Mouse (Mus musculus) intestine, embryonic 16.5 days (tissue): Measurements from ENCODE around the gene Mmp25. TPM values are rescaled to one million over a fixed set of nuclear protein-coding genes. Genes with fewer than 3 reads are reported as not detected.

Experiments
- ATAC-seq: fragments of 200-750 bp; cut with Nextera tagmentation; 2 replicates; pipeline ENCODE4 v1.8.0; 2017; ENCODE audit warnings: moderate TSS enrichment, moderate library complexity
- H3K27ac ChIP-seq: fragments of 300-500 bp; sonication (generic); 2 replicates; pipeline ENCODE4 v1.5.1; 2014; ENCODE audit warnings: mild to moderate bottlenecking, low read length
- H3K27me3 ChIP-seq: fragments of 300-500 bp; sonication (generic); replicated peaks from 2 replicates; pipeline ENCODE4 v1.6.1; 2014; ENCODE audit warnings: low read length, control low read depth, mixed read lengths; ENCODE audit not compliant: control insufficient read depth, insufficient read depth
- H3K36me3 ChIP-seq: fragments of 300-500 bp; sonication (generic); 2 replicates; pipeline ENCODE4 v1.6.1; 2014; ENCODE audit warnings: low read length, control low read depth; ENCODE audit not compliant: control insufficient read depth, insufficient read depth
- H3K4me1 ChIP-seq: fragments of 300-500 bp; sonication (generic); 2 replicates; pipeline ENCODE4 v1.6.1; 2014; ENCODE audit warnings: low read length, control low read depth, mixed read lengths; ENCODE audit not compliant: control insufficient read depth, insufficient read depth
- H3K4me2 ChIP-seq: fragments of 300-500 bp; sonication (generic); 2 replicates; pipeline ENCODE4 v1.6.1; 2014; ENCODE audit warnings: low read depth, low read length, control low read depth
- H3K4me3 ChIP-seq: fragments of 300-500 bp; sonication (generic); 2 replicates; pipeline ENCODE4 v1.5.1; 2014; ENCODE audit warnings: mild to moderate bottlenecking, low read length
- H3K9ac ChIP-seq: fragments of 300-500 bp; sonication (generic); 2 replicates; pipeline ENCODE4 v1.6.1; 2014; ENCODE audit warnings: low read depth, low read length
- H3K9me3 ChIP-seq: fragments of 300-500 bp; sonication (generic); 2 replicates; pipeline ENCODE4 v1.6.1; 2016; ENCODE audit warnings: low read length, control low read depth; ENCODE audit not compliant: control insufficient read depth
- WGBS: fragments of 180-500 bp; shearing (Covaris S2); extraction: QIAGEN DNeasy Blood & Tissue Kit; methylation state at CpG from one replicate; pipeline ENCODE4 v1.1.7; 2014; 5-methylcytosine and 5-hydroxymethylcytosine counted together
- polyA plus RNA-seq: library from polyadenylated mRNA; unstranded; fragments of >200 nt; fragmentation: Nextera tagmentation; extraction: Ambion mirVana; gene quantifications from 2 replicates; pipeline ENCODE4 v1.2.1, GENCODE M21; 2015

The Mmp25 gene
- polyA plus RNA-seq, 1 experiment from 2014 or later: 0.70 TPM

- WGBS: 62% methylated on average over 6 of the region's 6 CpGs
- Histone ChIP-seq H3K27me3 (no peaks in the 10 kb centered on the region; the same call in 1 of the 2 replicates), H3K9ac (no peak overlapping the region), H3K4me3 (no peak overlapping the region), H3K4me2 (no peak overlapping the region), H3K27ac (no peak overlapping the region), H3K36me3 (no peaks in the 10 kb centered on the region), H3K4me1 (no peaks in the 10 kb centered on the region), H3K9me3 (no peaks in the 10 kb centered on the region)
- ATAC-seq: no peak
These were observed 8.9 kb upstream of the Mmp25 start for GRCm38 (mm10) chr17:23654001-23654400.

DNA sequence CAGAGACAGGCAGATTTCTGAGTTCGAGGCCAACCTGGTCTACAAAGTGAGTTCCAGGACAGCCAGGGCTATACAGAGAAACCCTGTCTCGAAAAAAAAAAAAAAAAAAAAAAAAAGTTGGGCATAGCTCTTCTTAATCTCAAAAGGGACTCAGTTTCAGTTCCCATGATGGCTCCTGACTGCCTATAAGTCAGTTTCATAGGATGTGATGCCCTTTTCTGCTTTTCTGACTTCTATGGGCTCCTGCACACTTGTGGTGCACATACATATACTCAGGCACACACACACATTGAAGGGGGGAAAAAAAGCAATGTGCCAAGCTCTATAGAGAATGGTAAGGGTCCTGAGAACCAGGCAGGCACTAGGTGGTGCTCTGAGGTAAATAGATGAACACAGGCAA lies 8.2 kb upstream of the Mmp25 start:
- no peaks in the 10 kb centered on the region for H3K9me3 ChIP-seq

DNA sequence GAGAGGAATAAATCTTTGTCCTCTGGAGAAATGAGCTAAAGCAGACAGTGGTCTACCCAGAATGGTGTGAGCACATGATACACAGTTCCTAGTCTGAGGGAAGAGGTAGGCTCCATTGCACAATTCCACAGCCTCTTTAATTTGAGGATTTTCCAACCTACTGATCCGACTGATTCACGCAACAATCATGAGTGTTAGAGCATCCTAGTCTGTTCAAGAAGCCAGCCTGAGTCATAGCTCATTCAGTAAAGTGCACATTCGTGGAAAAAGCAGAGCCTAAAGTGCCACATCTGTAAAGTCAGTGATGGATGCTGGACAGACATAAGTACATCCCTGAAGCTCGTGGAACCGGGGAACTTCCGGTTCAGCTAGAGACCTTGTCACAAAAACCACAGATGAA lies 6.3 kb upstream of the Mmp25 start:
- H3K4me2 ChIP-seq: no peak overlapping the region
- no peaks in the 10 kb centered on the region for H3K9me3 ChIP-seq
- WGBS: 80% methylated on average over 6 of the region's 6 CpGs
- no peak overlapping the region for H3K27ac ChIP-seq
- H3K4me3 ChIP-seq: no peak overlapping the region
- no peaks in the 10 kb centered on the region for H3K27me3 ChIP-seq
- no peak overlapping the region for H3K9ac ChIP-seq
- no peak for ATAC-seq
- H3K36me3 ChIP-seq: no peaks in the 10 kb centered on the region
- H3K4me1 ChIP-seq: no peaks in the 10 kb centered on the region

More for the DNA sequence above, 8.2 kb upstream of the Mmp25 start:
- no peak overlapping the region for H3K4me3 ChIP-seq
- H3K4me2 ChIP-seq: no peak overlapping the region
- WGBS: 79% methylated on average over 2 of the region's 2 CpGs
- H3K9ac ChIP-seq: no peak overlapping the region
- H3K27me3 ChIP-seq: no peaks in the 10 kb centered on the region; the same call in 1 of the 2 replicates
- no peak for ATAC-seq
- H3K4me1 ChIP-seq: no peaks in the 10 kb centered on the region
- no peak overlapping the region for H3K27ac ChIP-seq
- H3K36me3 ChIP-seq: no peaks in the 10 kb centered on the region

DNA sequence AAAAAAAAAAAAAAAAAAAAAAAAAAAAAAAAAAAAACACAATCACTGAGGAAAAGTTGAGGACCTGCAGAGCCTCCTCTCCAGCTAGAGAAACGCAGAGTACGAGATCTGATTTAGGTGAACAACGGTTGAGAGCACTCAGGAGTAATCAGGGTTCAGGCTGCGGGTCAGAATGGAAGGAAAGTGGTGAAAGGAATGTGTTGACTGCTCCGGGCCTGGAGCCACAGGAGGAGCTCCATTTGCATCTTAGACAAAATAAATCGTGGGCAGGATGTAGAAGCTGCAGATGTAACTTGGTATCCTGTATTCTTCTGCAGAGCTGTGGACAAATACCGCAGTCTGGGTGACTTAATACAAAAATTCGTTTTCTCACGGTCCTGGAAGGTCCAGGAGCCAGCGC lies 817 bp upstream of the Mmp25 start:
- ATAC-seq: no peak
- H3K9ac ChIP-seq: no peak overlapping the region
- peaks cover 2% of the 10 kb centered on the region; the same call in 1 of the 2 replicates for H3K4me1 ChIP-seq
- WGBS: 44% methylated on average over 10 of the region's 10 CpGs
- H3K27me3 ChIP-seq: peaks cover 18% of the 10 kb centered on the region
- H3K4me3 ChIP-seq: no peak overlapping the region
- no peak overlapping the region for H3K27ac ChIP-seq
- H3K36me3 ChIP-seq: no peaks in the 10 kb centered on the region
- no peaks in the 10 kb centered on the region for H3K9me3 ChIP-seq
- no peak overlapping the region for H3K4me2 ChIP-seq

DNA sequence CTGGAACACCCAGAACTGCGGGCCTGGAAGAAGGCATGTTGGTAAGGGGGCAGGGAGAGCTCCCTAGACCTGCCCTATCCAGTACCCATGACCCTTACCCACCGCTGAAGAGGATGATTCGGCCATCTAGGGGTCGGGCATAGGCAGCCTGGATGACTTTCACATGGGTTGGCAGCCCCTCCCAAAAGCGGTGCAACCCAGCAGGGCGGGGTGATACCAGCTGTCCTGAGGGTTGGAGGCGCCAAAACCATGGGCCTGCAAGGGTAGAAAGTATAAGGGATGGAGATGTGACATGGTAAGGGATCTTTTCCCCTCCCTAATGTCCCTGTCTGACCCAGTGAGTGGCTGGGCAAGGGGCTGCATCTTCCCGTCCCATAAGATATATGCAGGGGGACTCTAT lies 13.8 kb downstream of the Mmp25 start:
- Histone ChIP-seq H3K9ac (no peak overlapping the region), H3K4me1 (peaks cover 4% of the 10 kb centered on the region), H3K27ac (no peak overlapping the region), H3K9me3 (no peaks in the 10 kb centered on the region), H3K36me3 (no peaks in the 10 kb centered on the region), H3K4me2 (no peak overlapping the region), H3K4me3 (no peak overlapping the region), H3K27me3 (no peaks in the 10 kb centered on the region)
- WGBS: 81% methylated on average over 8 of the region's 8 CpGs
- ATAC-seq: no peak

DNA sequence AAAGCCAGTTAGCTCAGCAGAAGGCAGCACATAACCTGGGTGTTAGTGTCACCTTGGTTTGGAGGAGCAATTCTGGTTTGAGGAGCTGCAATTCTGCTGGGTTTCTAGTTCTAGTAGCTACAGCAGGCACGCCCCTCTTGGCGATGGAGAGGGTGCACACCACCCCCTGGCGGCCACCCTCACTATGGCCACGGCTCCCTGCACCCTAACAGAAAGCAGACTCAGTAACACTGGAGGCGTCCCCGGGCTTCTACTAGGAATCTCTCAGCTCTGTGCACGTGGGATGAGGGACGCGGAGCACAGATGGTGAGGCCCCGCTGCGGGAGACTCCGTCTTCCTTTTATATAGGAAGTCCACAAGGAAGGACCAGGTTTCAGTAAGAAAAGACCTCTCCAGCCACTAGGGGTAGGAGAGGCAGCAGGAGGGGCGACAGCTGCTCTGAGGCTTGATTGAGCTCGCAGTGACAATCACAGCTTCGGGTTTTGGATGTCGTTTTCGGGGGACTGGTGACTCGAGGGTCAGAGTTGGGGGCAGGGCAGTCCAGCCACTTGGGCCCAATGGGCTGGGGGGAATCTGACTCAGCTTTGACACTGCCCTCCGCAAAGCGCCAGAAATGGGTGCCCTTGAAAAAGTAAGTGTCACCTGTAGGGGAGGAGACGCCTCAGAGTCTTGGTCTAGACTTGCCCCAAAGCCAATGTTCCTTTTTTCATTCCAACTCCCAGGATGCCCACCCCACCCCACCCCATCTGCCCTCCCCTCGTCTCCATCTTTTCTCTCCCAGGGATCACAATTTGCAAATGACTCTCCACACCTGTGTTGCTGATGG lies 14.7 kb downstream of the Mmp25 start:
- peak overlapping the region; percentile 48; the same call in 1 of the 2 replicates for H3K9ac ChIP-seq
- peak; percentile 93 for ATAC-seq
- H3K4me3 ChIP-seq: peak overlapping the region; percentile 26
- WGBS: 16% methylated on average over 21 of the region's 22 CpGs
- peaks cover 4% of the 10 kb centered on the region for H3K4me1 ChIP-seq
- no peaks in the 10 kb centered on the region for H3K36me3 ChIP-seq
- no peak overlapping the region for H3K27ac ChIP-seq
- peak overlapping the region; percentile 58 for H3K4me2 ChIP-seq
- H3K9me3 ChIP-seq: no peaks in the 10 kb centered on the region
- no peaks in the 10 kb centered on the region for H3K27me3 ChIP-seq

DNA sequence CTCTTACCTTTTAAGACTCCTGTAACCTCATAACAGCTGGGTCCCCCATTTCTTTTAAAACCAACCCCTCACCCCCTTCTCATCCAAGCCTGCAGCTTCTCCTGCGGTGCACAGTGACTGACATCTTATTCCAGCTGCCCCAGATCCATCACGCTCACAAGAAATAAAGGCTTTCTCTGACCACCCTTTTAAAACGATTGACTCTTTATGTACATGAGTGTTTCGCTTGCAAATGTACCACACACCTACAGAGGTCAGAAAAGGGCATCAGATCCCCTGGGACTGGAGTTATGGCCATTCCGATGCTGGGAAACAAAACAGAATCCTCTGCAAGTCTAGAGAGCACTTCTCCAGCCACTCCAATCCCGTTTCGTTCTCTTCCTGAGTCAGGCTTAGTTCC lies 17.3 kb downstream of the Mmp25 start:
- no peak overlapping the region for H3K4me3 ChIP-seq
- H3K9me3 ChIP-seq: no peaks in the 10 kb centered on the region
- H3K36me3 ChIP-seq: no peaks in the 10 kb centered on the region
- ATAC-seq: no peak
- no peaks in the 10 kb centered on the region for H3K27me3 ChIP-seq
- peaks cover 4% of the 10 kb centered on the region for H3K4me1 ChIP-seq
- 43% methylated on average over 7 of the region's 7 CpGs for WGBS
- H3K9ac ChIP-seq: no peak overlapping the region
- H3K4me2 ChIP-seq: no peak overlapping the region
- no peak overlapping the region for H3K27ac ChIP-seq

DNA sequence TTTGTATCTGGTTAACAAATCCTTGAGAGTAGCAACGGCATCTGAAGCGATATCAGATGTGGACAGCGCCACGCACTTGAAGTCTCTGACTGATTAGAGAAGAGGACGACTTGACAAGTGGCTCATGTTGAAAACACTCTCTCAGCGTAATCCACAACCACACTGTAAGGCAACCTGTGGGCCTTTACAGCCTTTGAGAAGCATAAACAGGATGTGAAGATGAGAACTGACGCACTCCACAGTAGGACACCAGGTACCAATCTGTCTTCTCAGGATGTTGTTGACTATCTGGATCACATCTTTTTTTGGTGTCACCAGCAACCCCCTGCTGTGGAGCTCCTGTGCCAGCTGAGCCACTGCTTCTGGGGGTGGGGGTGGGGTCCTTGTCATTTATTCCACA lies 24.7 kb downstream of the Mmp25 start:
- H3K9me3 ChIP-seq: no peaks in the 10 kb centered on the region
- H3K27me3 ChIP-seq: no peaks in the 10 kb centered on the region
- no peak for ATAC-seq
- H3K9ac ChIP-seq: no peak overlapping the region
- H3K4me2 ChIP-seq: no peak overlapping the region
- WGBS: 67% methylated on average over 7 of the region's 7 CpGs
- H3K36me3 ChIP-seq: no peaks in the 10 kb centered on the region
- no peak overlapping the region for H3K4me3 ChIP-seq
- no peaks in the 10 kb centered on the region for H3K4me1 ChIP-seq
- H3K27ac ChIP-seq: no peak overlapping the region

GRCm38 (mm10) chr17:23617087-23617486 lies 28.0 kb downstream of the Mmp25 start:
- Histone ChIP-seq H3K9me3 (no peaks in the 10 kb centered on the region), H3K36me3 (no peaks in the 10 kb centered on the region), H3K27ac (no peak overlapping the region), H3K27me3 (no peaks in the 10 kb centered on the region), H3K9ac (no peak overlapping the region), H3K4me1 (no peaks in the 10 kb centered on the region), H3K4me2 (no peak overlapping the region), H3K4me3 (no peak overlapping the region)
- 39% methylated on average over 9 of the region's 9 CpGs for WGBS
- no peak for ATAC-seq
